Mouse (Mus musculus) heart, embryonic 11.5 days (tissue): ENCODE results near the gene Scn4a. TPM values are rescaled to one million over a fixed set of nuclear protein-coding genes. Genes with fewer than 3 reads are reported as not detected.

Source experiments
- ATAC-seq: fragments of 200-750 bp; cut with Nextera tagmentation; replicated peaks from 2 replicates; pipeline ENCODE4 v1.8.0; 2017; ENCODE audit warnings: moderate library complexity; ENCODE audit not compliant: insufficient number of reproducible peaks, low FRiP score, low TSS enrichment
- H3K27ac ChIP-seq: fragments of 300-500 bp; sonication (generic); 2 replicates; pipeline ENCODE4 v1.5.1; 2014; ENCODE audit warnings: mild to moderate bottlenecking, low read depth, low read length
- H3K27me3 ChIP-seq: fragments of 300-500 bp; sonication (generic); 2 replicates; pipeline ENCODE4 v1.6.1; 2014; ENCODE audit warnings: mild to moderate bottlenecking, low read length, mixed read lengths; ENCODE audit not compliant: control insufficient read depth, insufficient read depth
- H3K36me3 ChIP-seq: fragments of 300-500 bp; sonication (generic); 2 replicates; pipeline ENCODE4 v1.6.1; 2014; ENCODE audit warnings: mild to moderate bottlenecking, low read length, moderate library complexity, mixed read lengths; ENCODE audit not compliant: control insufficient read depth, insufficient read depth
- H3K4me1 ChIP-seq: fragments of 300-500 bp; sonication (generic); 2 replicates; pipeline ENCODE4 v1.6.1; 2014; ENCODE audit warnings: low read length; ENCODE audit not compliant: control insufficient read depth, insufficient read depth
- H3K4me2 ChIP-seq: fragments of 300-500 bp; sonication (generic); 2 replicates; pipeline ENCODE4 v1.6.1; 2014; ENCODE audit warnings: mild to moderate bottlenecking, moderate library complexity
- H3K4me3 ChIP-seq: fragments of 300-500 bp; sonication (generic); 2 replicates; pipeline ENCODE4 v1.5.1; 2014; ENCODE audit warnings: low read depth, low read length
- H3K9ac ChIP-seq: fragments of 300-500 bp; sonication (generic); 2 replicates; pipeline ENCODE4 v1.6.1; 2014; ENCODE audit warnings: mild to moderate bottlenecking, low read depth, low read length, moderate library complexity
- H3K9me3 ChIP-seq: fragments of 300-500 bp; sonication (generic); replicated peaks from 2 replicates; pipeline ENCODE4 v1.6.1; 2016; ENCODE audit warnings: low read length; ENCODE audit not compliant: control insufficient read depth
- WGBS: fragments of 180-500 bp; shearing (Covaris S2); extraction: QIAGEN DNeasy Blood & Tissue Kit; methylation state at CpG from one replicate; pipeline ENCODE4 v1.1.7; 2014; ENCODE audit not compliant: insufficient replicate concordance; 5-methylcytosine and 5-hydroxymethylcytosine counted together
- polyA plus RNA-seq: library from polyadenylated mRNA; unstranded; fragments of >200 nt; fragmentation: Nextera tagmentation; extraction: Ambion mirVana; gene quantifications from 2 replicates; pipeline ENCODE4 v1.2.1, GENCODE M21; 2014

Scn4a gene
- polyA plus RNA-seq, 1 experiment from 2014 or later, result 0.07 TPM

DNA sequence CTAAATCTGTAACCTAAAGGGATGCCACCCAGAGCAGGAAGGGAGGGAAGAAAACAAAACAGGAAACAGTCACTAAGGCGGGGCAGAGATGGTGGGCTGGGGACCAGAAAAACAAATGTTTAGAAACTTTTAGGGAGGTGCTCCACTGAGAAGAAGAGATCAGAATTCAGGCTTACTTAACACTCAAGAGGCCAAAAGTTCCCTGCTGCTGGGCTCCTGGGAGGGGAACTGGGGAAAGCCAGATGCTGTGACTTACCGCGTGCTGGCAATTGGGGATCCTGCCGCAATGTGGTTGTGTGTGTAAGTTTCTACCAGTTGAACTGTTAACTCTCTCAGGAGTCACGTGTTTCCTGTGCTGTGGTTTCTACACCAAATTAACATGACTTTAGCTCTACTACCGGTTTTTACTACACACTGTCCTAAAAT, 34.7 kb upstream of the Scn4a start, which contains the start of gene Icam2:
TSS of gene Icam2 (minus strand) at position 285 of the 426 bp plus-strand sequence.
- no peak for ATAC-seq
- 64% methylated on average over 6 of the region's 6 CpGs for WGBS
- Histone ChIP-seq H3K4me3 (no peak within 1 kb of the TSS), H3K4me2 (no peak within 1 kb of the TSS), H3K9me3 (no peaks in the 10 kb centered on the region), H3K4me1 (peaks cover 11% of the 10 kb centered on the region; the same call in 1 of the 2 replicates), H3K27me3 (no peaks in the 10 kb centered on the region), H3K27ac (no peak within 1 kb of the TSS), H3K9ac (no peak within 1 kb of the TSS), H3K36me3 (no peaks in the 10 kb centered on the region)

DNA sequence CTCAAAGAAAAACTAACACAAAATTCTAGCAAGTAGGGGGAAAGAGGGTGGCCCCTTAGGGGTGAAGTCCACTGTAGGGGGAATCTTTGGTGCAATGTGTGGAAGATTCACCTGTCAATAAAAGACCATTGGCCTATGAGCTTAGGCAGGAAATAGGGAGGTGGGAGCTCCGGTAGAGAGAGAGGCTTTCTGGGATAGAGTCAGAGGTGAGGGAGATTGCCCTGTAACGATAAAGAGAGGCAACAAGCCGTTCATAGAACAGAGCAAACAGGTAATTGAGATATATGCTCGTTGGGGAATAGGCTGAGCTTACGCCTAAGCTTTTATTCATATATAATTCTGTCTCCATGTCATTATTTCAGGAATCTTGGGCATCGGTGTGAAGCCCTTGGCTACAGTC, 33.9 kb upstream of the Scn4a start:
- no peak for ATAC-seq
- Histone ChIP-seq H3K9me3 (no peaks in the 10 kb centered on the region), H3K27me3 (no peaks in the 10 kb centered on the region), H3K27ac (no peak overlapping the region), H3K4me1 (peaks cover 11% of the 10 kb centered on the region; the same call in 1 of the 2 replicates), H3K36me3 (no peaks in the 10 kb centered on the region), H3K4me2 (no peak overlapping the region), H3K4me3 (no peak overlapping the region), H3K9ac (no peak overlapping the region)
- 79% methylated on average over 6 of the region's 6 CpGs for WGBS

GRCm38 (mm10) chr11:106386409-106386808, 33.3 kb upstream of the Scn4a start:
- Histone ChIP-seq H3K27ac (no peak overlapping the region), H3K9ac (no peak overlapping the region), H3K36me3 (no peaks in the 10 kb centered on the region), H3K9me3 (no peaks in the 10 kb centered on the region), H3K27me3 (no peaks in the 10 kb centered on the region), H3K4me1 (peaks cover 11% of the 10 kb centered on the region; the same call in 1 of the 2 replicates), H3K4me3 (no peak overlapping the region), H3K4me2 (no peak overlapping the region)
- ATAC-seq, result no peak
- 83% methylated on average over 3 of the region's 3 CpGs for WGBS

DNA sequence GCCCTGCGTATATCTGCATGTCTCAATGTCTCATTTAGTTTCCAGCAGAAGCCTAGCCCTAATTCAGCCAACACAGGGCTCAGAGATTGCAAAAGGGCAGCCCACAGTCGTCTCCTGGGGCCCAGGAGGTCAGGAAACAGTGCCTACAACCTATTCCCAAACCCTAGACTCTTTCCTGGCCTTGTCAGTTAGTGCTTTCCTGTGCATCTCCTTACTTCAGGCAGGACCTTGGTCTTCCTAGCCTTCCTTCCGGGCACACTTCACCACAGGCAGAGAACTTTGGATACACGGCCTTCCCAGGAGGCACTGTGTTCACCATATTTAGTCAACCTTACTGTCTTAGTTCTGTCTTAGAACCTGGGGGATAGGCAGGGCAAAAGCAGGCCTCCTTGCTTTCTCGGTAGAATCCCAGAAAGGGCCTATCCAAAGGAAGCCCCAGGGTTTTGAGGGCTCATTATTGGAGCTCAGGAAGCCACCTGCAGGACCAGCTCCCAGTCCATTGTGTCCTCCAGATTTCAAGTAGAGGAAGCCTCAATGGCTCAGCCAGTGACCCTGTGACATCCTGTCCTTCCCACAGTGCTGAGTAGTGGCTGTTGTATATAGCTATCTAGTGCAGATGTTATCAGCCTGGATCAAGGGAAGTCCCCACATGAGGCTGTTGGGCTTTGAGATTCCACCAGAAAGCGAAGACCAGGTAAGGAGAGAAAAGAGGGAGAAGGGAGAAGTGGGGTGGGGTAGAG, 30.1 kb upstream of the Scn4a start:
- H3K27me3 ChIP-seq, result no peaks in the 10 kb centered on the region

DNA sequence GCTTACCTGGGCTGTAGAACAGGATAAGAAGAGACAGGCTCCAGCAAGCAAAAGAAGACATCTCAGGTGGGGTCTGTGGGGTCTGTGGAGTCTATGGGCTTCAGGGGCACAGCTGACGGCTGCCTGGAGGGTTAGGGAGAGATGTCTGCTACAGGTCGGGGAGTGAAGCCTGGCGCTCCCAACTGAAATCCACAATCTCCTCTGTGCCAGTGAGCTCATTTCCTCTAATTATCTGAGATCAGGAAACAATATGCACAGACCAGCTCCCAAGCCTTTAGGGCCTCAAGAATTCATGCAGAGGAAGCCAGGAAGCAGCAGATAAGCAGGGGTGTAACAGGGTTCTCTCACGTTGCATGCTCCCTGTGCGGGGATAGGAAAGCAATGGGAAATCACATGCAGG, 29.3 kb upstream of the Scn4a start:
- 44% methylated on average over 5 of the region's 5 CpGs for WGBS
- Histone ChIP-seq H3K4me2 (peak overlapping the region; percentile 54), H3K4me1 (peaks cover 6% of the 10 kb centered on the region; the same call in 1 of the 2 replicates), H3K36me3 (no peaks in the 10 kb centered on the region), H3K4me3 (peak overlapping the region; percentile 36), H3K9me3 (no peaks in the 10 kb centered on the region), H3K27ac (peak overlapping the region; percentile 92), H3K27me3 (no peaks in the 10 kb centered on the region), H3K9ac (peak overlapping the region; percentile 70)
- peak; percentile 67 for ATAC-seq

More for the DNA sequence above, 30.1 kb upstream of the Scn4a start:
- ATAC-seq, result no peak
- Histone ChIP-seq H3K36me3 (no peaks in the 10 kb centered on the region), H3K4me3 (no peak overlapping the region), H3K9ac (no peak overlapping the region), H3K4me1 (peaks cover 6% of the 10 kb centered on the region; the same call in 1 of the 2 replicates), H3K4me2 (peak overlapping the region; percentile 54; the same call in 1 of the 2 replicates), H3K9me3 (no peaks in the 10 kb centered on the region), H3K27ac (peak overlapping the region; percentile 92)
- WGBS, result 51% methylated on average over 6 of the region's 6 CpGs

GRCm38 (mm10) chr11:106381883-106382282, 28.8 kb upstream of the Scn4a start:
- ATAC-seq, result no peak
- peak overlapping the region; percentile 36 for H3K4me3 ChIP-seq
- H3K27ac ChIP-seq, result peak overlapping the region; percentile 92
- H3K27me3 ChIP-seq, result no peaks in the 10 kb centered on the region
- H3K4me2 ChIP-seq, result peak overlapping the region; percentile 54
- WGBS, result 64% methylated on average over 7 of the region's 7 CpGs
- peak overlapping the region; percentile 70; the same call in 1 of the 2 replicates for H3K9ac ChIP-seq
- H3K4me1 ChIP-seq, result peaks cover 6% of the 10 kb centered on the region; the same call in 1 of the 2 replicates
- no peaks in the 10 kb centered on the region for H3K36me3 ChIP-seq
- H3K9me3 ChIP-seq, result no peaks in the 10 kb centered on the region

DNA sequence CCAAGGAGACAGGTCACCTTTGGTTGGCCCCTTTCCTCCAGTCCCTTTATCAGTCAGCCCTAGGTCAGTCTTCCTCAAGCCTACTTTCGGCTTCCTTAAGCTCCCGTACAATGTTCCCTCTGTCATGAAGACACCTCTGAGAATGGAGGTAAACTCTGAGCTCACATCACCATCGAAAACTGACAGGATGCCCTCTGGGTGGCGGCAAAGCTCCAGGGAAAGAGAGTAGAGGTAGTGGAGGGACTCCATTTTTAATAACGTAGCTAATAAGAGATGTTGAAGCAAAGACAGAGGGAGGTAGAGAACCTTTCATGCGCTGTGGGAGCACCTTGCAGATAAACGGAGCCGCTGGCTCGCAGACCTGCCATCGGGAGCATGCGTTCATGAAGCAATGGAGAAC, 27.9 kb upstream of the Scn4a start:
- Histone ChIP-seq H3K36me3 (no peaks in the 10 kb centered on the region), H3K27me3 (no peaks in the 10 kb centered on the region), H3K4me2 (peak overlapping the region; percentile 54), H3K9ac (peak overlapping the region; percentile 70; the same call in 1 of the 2 replicates), H3K4me1 (peaks cover 6% of the 10 kb centered on the region; the same call in 1 of the 2 replicates), H3K9me3 (no peaks in the 10 kb centered on the region), H3K4me3 (peak overlapping the region; percentile 36), H3K27ac (no peak overlapping the region)
- WGBS, result 58% methylated on average over 11 of the region's 11 CpGs
- no peak for ATAC-seq

DNA sequence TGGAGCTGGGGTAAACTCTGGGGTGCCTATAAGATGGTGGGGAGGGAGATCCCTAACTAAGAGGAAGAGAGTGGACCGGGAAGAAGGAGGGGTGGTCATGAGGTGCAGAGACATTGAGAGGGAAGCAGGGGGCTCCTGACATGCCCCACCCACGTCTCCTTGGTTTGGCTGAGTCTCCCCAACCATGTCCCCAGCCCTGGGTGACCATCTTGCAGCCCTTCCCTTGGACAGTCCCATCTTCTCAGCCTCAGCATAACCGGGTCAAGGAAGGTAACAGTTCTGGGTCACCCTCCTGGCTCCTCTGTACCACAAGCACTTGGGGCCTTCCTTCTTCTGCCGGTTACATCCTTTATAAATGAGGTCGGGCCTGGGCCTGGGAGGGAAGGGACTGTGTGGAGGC, 21.9 kb upstream of the Scn4a start:
- no peaks in the 10 kb centered on the region for H3K36me3 ChIP-seq
- H3K4me2 ChIP-seq, result no peak overlapping the region
- H3K9ac ChIP-seq, result no peak overlapping the region
- WGBS, result 65% methylated on average over 5 of the region's 5 CpGs
- H3K27me3 ChIP-seq, result no peaks in the 10 kb centered on the region
- peaks cover 3% of the 10 kb centered on the region; the same call in 1 of the 2 replicates for H3K4me1 ChIP-seq
- ATAC-seq, result no peak
- no peak overlapping the region for H3K4me3 ChIP-seq
- H3K9me3 ChIP-seq, result no peaks in the 10 kb centered on the region
- no peak overlapping the region for H3K27ac ChIP-seq
